Mouse (Mus musculus) liver, embryonic 16.5 days (tissue): Measurements from ENCODE around the gene Adck1. TPM values are rescaled to one million over a fixed set of nuclear protein-coding genes. Genes with fewer than 3 reads are reported as not detected.
"Not testable (repeated sequence)": the region's sequence is repeated elsewhere in the genome, so short reads cannot be mapped to it uniquely, and the experiment has no call there.

Experiments
- ATAC-seq: fragments of 200-750 bp; cut with Nextera tagmentation; 2 replicates; pipeline ENCODE4 v1.8.0; 2017; ENCODE audit warnings: low read depth, mild to moderate bottlenecking, moderate number of reproducible peaks, moderate library complexity
- H3K27ac ChIP-seq: fragments of 300-500 bp; sonication (generic); 2 replicates; pipeline ENCODE4 v1.5.1; 2014; ENCODE audit warnings: mild to moderate bottlenecking, low read length
- H3K27me3 ChIP-seq: fragments of 300-500 bp; sonication (generic); 2 replicates; pipeline ENCODE4 v1.6.1; 2014; ENCODE audit warnings: low read depth, low read length, mixed read lengths; ENCODE audit not compliant: control insufficient read depth, insufficient read depth
- H3K36me3 ChIP-seq: fragments of 300-500 bp; sonication (generic); 2 replicates; pipeline ENCODE4 v1.6.1; 2014; ENCODE audit warnings: mild to moderate bottlenecking; ENCODE audit not compliant: control insufficient read depth, insufficient read depth
- H3K4me1 ChIP-seq: fragments of 300-500 bp; sonication (generic); 2 replicates; pipeline ENCODE4 v1.6.1; 2014; ENCODE audit warnings: low read depth, low read length, mixed read lengths; ENCODE audit not compliant: control insufficient read depth
- H3K4me2 ChIP-seq: fragments of 300-500 bp; sonication (generic); 2 replicates; pipeline ENCODE4 v1.6.1; 2014; ENCODE audit warnings: low read depth, low read length, mixed read lengths
- H3K4me3 ChIP-seq: fragments of 300-500 bp; sonication (generic); 2 replicates; pipeline ENCODE4 v1.5.1; 2014; ENCODE audit warnings: low read depth, mild to moderate bottlenecking, low read length
- H3K9ac ChIP-seq: fragments of 300-500 bp; sonication (generic); 2 replicates; pipeline ENCODE4 v1.6.1; 2014; ENCODE audit warnings: low read depth, low read length
- H3K9me3 ChIP-seq: fragments of 300-500 bp; sonication (generic); replicated peaks from 2 replicates; pipeline ENCODE4 v1.6.1; 2016; ENCODE audit warnings: low read length; ENCODE audit not compliant: control insufficient read depth
- WGBS: fragments of 180-500 bp; shearing (Covaris S2); extraction: QIAGEN DNeasy Blood & Tissue Kit; methylation state at CpG from one replicate; pipeline ENCODE4 v1.1.7; 2014; ENCODE audit not compliant: insufficient replicate concordance; 5-methylcytosine and 5-hydroxymethylcytosine counted together
- polyA plus RNA-seq: library from polyadenylated mRNA; unstranded; fragments of >200 nt; fragmentation: Nextera tagmentation; extraction: Ambion mirVana; gene quantifications from 2 replicates; pipeline ENCODE4 v1.2.1, GENCODE M21; 2015

Adck1 gene
- polyA plus RNA-seq: 5.7 and 6.3 TPM in 2 replicates

DNA sequence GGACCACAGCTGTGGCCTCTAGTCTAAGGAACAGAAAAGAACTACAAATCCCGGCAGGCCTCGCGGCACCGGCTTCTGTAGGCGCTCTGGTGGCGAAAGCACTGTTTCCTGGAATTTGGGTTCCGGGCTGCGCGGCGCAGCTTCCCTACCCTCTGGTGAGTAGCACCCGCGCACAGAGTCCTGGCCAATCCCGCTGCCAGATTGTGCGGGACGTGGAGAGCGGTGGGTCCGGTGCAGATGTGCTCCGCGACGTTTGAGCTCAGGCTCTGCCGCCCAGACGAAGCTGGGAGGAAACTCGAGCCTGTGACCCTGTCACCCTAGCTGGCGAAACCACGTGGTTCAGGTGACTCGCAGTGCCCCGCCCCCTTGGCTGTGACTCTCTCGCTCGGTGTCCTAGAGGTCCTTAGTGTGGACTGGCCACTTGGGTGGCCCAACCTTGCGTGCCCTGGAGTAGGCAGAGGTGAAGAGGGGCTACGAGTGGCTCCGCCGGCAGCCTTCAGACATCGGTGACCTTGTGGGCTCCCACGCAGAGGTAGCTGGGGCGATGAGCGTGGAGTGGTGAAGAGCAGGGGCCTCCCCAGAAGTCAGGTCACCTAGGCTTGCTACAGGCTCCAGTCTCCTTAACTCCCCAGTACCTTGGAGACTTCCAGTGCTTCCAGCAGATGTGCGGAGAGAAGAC, at the start of gene Adck1:
Gene Adck1, plus strand, starts transcription at position 114 of the 679 bp plus-strand sequence.
- Histone ChIP-seq H3K27ac (peak within 1 kb of the TSS; percentile 64), H3K4me2 (peak within 1 kb of the TSS; percentile 73), H3K4me3 (peak within 1 kb of the TSS; percentile 69), H3K27me3 (no peaks in the 10 kb centered on the region), H3K9ac (peak within 1 kb of the TSS; percentile 58), H3K36me3 (no peaks in the 10 kb centered on the region), H3K9me3 (no peaks in the 10 kb centered on the region), H3K4me1 (no peaks in the 10 kb centered on the region; the same call in 1 of the 2 replicates)
- peak; percentile 96 for ATAC-seq
- under 1% methylated on average over 38 of the region's 38 CpGs for WGBS

DNA sequence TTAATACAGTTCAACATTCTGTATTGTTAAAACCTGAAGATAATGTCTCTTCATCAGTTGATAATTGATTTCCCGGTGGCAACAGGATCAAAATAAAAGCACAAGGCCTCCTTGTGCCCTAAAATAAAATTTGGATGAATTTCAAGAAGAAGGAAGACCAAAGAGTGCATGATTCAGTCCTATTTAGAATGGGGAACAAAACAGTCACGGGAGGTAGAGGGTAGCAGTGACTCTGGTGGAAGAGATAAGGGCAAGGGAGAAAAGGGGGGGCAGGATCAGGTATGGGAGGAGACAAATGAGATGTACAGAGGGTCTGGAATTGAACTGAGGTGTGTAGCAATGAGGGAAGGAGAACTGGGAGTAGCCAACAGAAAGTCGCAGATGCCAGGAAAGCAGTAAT, 45.8 kb upstream of the Adck1 start:
- Histone ChIP-seq H3K27ac (no peak overlapping the region), H3K9ac (no peak overlapping the region), H3K36me3 (no peaks in the 10 kb centered on the region), H3K4me2 (no peak overlapping the region), H3K4me1 (no peaks in the 10 kb centered on the region), H3K4me3 (no peak overlapping the region), H3K9me3 (no peaks in the 10 kb centered on the region), H3K27me3 (no peaks in the 10 kb centered on the region)
- no peak for ATAC-seq
- 53% methylated on average over 3 of the region's 3 CpGs for WGBS

DNA sequence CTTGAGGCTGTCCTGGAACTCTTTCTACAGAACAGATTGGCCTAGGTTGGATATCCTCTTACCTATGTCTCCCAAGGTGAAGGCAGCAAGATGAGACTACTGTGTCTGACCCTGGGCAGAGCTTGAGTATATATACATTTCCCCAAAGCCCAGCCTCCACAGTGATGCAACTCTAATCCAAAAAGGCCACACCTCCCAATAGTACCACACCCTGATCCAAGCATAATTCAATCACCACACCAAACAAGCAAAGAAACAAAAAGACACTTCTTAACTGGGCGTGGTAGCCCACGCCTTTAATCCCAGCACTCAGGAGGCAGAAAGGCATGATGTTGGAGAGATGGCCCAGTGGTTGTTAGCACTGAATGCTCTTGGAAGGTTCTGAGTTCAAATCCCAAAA, 36.4 kb upstream of the Adck1 start, which contains the start of gene Gm5039:
Gene Gm5039, minus strand, starts transcription at position 101 of the 400 bp plus-strand sequence.
- not testable (repeated sequence) for H3K4me1 ChIP-seq, H3K4me3 ChIP-seq, H3K36me3 ChIP-seq, H3K9me3 ChIP-seq, H3K4me2 ChIP-seq, H3K27ac ChIP-seq, H3K9ac ChIP-seq, H3K27me3 ChIP-seq, ATAC-seq
- WGBS: 74% methylated on average over 2 of the region's 2 CpGs

GRCm38 (mm10) chr12:88336662-88337413, 23.5 kb upstream of the Adck1 start:
- not testable (repeated sequence) for H3K36me3 ChIP-seq, H3K9ac ChIP-seq, H3K27ac ChIP-seq, H3K4me3 ChIP-seq, H3K9me3 ChIP-seq, H3K4me2 ChIP-seq, H3K4me1 ChIP-seq, H3K27me3 ChIP-seq
- ATAC-seq: peak; percentile 51
- 21% methylated on average over 4 of the region's 4 CpGs for WGBS

DNA sequence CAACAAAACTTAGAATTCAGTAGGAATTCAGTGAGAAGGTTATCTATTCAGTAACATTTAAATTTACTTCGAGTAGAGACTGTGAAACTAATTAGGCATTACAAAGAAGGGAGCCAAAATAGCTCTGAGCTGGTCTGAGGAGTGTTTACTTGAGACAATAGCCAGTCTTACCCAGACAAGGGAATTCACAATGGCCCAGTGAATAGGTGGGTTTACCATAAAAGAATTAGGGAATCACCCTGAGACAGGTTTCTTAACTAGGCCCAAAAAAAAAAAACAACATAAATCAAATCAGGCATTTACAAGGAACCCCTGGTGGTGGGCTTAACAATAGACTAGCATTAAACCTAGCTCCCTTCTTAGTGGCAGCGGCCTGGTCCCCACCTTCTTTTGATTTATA, 19.1 kb upstream of the Adck1 start:
- not testable (repeated sequence) for H3K9ac ChIP-seq, ATAC-seq
- WGBS: 44% methylated on average over 2 of the region's 2 CpGs

DNA sequence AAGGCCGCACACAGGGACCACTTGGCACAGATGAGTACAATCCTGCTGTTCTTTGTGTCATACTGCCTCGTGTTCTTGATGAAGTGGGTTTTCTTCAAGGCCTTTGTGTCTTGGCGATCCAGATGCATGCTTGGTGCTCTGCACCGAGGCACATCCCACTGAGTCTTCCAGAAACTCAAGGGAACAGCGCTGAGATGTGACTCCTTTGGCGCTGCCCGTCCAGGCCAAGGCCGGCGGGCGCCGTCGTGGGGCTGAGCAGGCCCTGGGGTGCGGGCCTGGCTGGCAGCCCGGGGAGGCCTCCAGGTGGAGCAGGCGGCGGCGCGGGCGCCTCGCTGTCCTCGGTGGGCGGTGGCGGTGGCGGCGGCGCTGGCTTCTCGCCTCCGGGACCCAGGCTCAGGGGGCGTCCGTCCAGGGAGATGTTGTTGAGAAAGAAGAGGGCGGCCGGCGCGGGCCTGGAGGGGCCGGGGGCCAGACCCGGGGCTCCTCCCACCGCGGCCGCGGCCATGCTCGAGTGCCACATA, 6.1 kb upstream of the Adck1 start:
- H3K27me3 ChIP-seq: peaks cover 3% of the 10 kb centered on the region; the same call in 1 of the 2 replicates
- WGBS: 23% methylated on average over 41 of the region's 41 CpGs
- ATAC-seq: no peak

More for the DNA sequence above, 19.1 kb upstream of the Adck1 start:
- H3K36me3 ChIP-seq, H3K4me2 ChIP-seq, H3K4me3 ChIP-seq, H3K4me1 ChIP-seq, H3K9me3 ChIP-seq, H3K27me3 ChIP-seq, H3K27ac ChIP-seq: not testable (repeated sequence)

DNA sequence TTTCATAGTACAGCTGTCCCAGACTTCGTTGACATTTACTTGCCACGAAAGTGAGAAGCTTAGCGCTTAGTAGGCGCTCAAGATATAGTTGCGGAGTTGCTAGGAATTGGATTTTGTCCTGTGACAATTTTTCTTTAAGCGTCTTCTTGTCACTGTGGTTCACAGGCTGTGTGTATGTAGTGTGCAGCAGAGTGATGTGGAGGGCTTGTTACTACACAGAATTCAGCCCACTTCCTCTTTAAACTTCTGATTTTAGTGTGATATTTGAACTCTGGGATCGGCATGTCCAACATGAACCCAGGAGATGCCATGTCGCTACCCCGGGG, 729 bp downstream of the Adck1 start:
- peak overlapping the region; percentile 73 for H3K4me2 ChIP-seq
- no peak overlapping the region for H3K27ac ChIP-seq

More for the DNA sequence above, 6.1 kb upstream of the Adck1 start:
- H3K36me3 ChIP-seq: no peaks in the 10 kb centered on the region
- H3K9me3 ChIP-seq: no peaks in the 10 kb centered on the region
- no peak overlapping the region for H3K9ac ChIP-seq
- H3K4me1 ChIP-seq: no peaks in the 10 kb centered on the region
- H3K27ac ChIP-seq: no peak overlapping the region
- H3K4me3 ChIP-seq: peak overlapping the region; percentile 19; the same call in 1 of the 2 replicates
- 0 out of 2 replicates have a peak overlapping the region, but pooled peaks have one; percentile 27 for H3K4me2 ChIP-seq

GRCm38 (mm10) chr12:88367673-88368072, 7.3 kb downstream of the Adck1 start:
- Histone ChIP-seq H3K4me2 (no peak overlapping the region), H3K36me3 (no peaks in the 10 kb centered on the region), H3K9me3 (no peaks in the 10 kb centered on the region), H3K4me1 (no peaks in the 10 kb centered on the region), H3K9ac (no peak overlapping the region), H3K27ac (no peak overlapping the region), H3K4me3 (no peak overlapping the region), H3K27me3 (no peaks in the 10 kb centered on the region)
- ATAC-seq: no peak
- 46% methylated on average over 4 of the region's 4 CpGs for WGBS

More for the DNA sequence above, 729 bp downstream of the Adck1 start:
- no peaks in the 10 kb centered on the region; the same call in 1 of the 2 replicates for H3K4me1 ChIP-seq
- H3K9ac ChIP-seq: peak overlapping the region; percentile 58
- 28% methylated on average over 9 of the region's 9 CpGs for WGBS
- peak overlapping the region; percentile 69 for H3K4me3 ChIP-seq
- H3K9me3 ChIP-seq: no peaks in the 10 kb centered on the region
- no peaks in the 10 kb centered on the region for H3K36me3 ChIP-seq
- H3K27me3 ChIP-seq: no peaks in the 10 kb centered on the region
- no peak for ATAC-seq

- ATAC-seq: no peak
- Histone ChIP-seq H3K27ac (no peak overlapping the region), H3K9ac (no peak overlapping the region), H3K36me3 (no peaks in the 10 kb centered on the region), H3K27me3 (no peaks in the 10 kb centered on the region), H3K4me1 (no peaks in the 10 kb centered on the region), H3K4me2 (no peak overlapping the region), H3K4me3 (no peak overlapping the region), H3K9me3 (no peaks in the 10 kb centered on the region)
- WGBS: 56% methylated on average over 4 of the region's 4 CpGs
These were observed 8.3 kb downstream of the Adck1 start for GRCm38 (mm10) chr12:88368618-88369017.
